Mouse (Mus musculus) embryonic facial prominence, embryonic 14.5 days (tissue): ENCODE results near the gene Gm21943. TPM values are rescaled to one million over a fixed set of nuclear protein-coding genes. Genes with fewer than 3 reads are reported as not detected.
"Not testable (repeated sequence)": the region's sequence is repeated elsewhere in the genome, so short reads cannot be mapped to it uniquely, and the experiment has no call there.

Experiments
- ATAC-seq: fragments of 200-750 bp; cut with Nextera tagmentation; 2 replicates; pipeline ENCODE4 v1.8.0; 2017; ENCODE audit warnings: low read depth, moderate number of reproducible peaks, moderate TSS enrichment
- DNase-seq: peaks from one replicate; pipeline ENCODE4 v3.0.0-alpha.2; 2015; ENCODE audit warnings: low spot score
- H3K27ac ChIP-seq: fragments of 300-500 bp; sonication (generic); replicated peaks from 2 replicates; pipeline ENCODE4 v1.5.1; 2014; ENCODE audit warnings: low read depth, mild to moderate bottlenecking, low read length, moderate library complexity
- H3K27me3 ChIP-seq: fragments of 300-500 bp; sonication (generic); replicated peaks from 2 replicates; pipeline ENCODE4 v1.6.1; 2014; ENCODE audit warnings: low read length; ENCODE audit not compliant: control insufficient read depth, insufficient read depth
- H3K36me3 ChIP-seq: fragments of 300-500 bp; sonication (generic); 2 replicates; pipeline ENCODE4 v1.6.1; 2014; ENCODE audit warnings: low read length, mixed read lengths; ENCODE audit not compliant: control insufficient read depth, insufficient read depth
- H3K4me1 ChIP-seq: fragments of 300-500 bp; sonication (generic); 2 replicates; pipeline ENCODE4 v1.6.1; 2014; ENCODE audit warnings: antibody characterized with exemption, low read length; ENCODE audit not compliant: control insufficient read depth, insufficient read depth
- H3K4me2 ChIP-seq: fragments of 300-500 bp; sonication (generic); 2 replicates; pipeline ENCODE4 v1.6.1; 2014; ENCODE audit warnings: low read depth, mild to moderate bottlenecking, low read length, moderate library complexity, mixed read lengths
- H3K4me3 ChIP-seq: fragments of 300-500 bp; sonication (generic); 2 replicates; pipeline ENCODE4 v1.5.1; 2014; ENCODE audit warnings: low read depth, mild to moderate bottlenecking, low read length
- H3K9ac ChIP-seq: fragments of 300-500 bp; sonication (generic); 2 replicates; pipeline ENCODE4 v1.6.1; 2014; ENCODE audit warnings: low read depth, mild to moderate bottlenecking, low read length, moderate library complexity, mixed read lengths
- H3K9me3 ChIP-seq: fragments of 300-500 bp; sonication (generic); 2 replicates; pipeline ENCODE4 v1.6.1; 2016; ENCODE audit warnings: low read length; ENCODE audit not compliant: control insufficient read depth
- WGBS: fragments of 180-500 bp; shearing (Covaris S2); extraction: QIAGEN DNeasy Blood & Tissue Kit; methylation state at CpG from one replicate; pipeline ENCODE4 v1.1.7; 2014; 5-methylcytosine and 5-hydroxymethylcytosine counted together
- polyA plus RNA-seq: library from polyadenylated mRNA; unstranded; fragments of >200 nt; fragmentation: Nextera tagmentation; extraction: Ambion mirVana; gene quantifications from 2 replicates; pipeline ENCODE4 v1.2.1, GENCODE M21; 2014

Gene Gm21943
- not detected in 2 replicates for polyA plus RNA-seq

DNA sequence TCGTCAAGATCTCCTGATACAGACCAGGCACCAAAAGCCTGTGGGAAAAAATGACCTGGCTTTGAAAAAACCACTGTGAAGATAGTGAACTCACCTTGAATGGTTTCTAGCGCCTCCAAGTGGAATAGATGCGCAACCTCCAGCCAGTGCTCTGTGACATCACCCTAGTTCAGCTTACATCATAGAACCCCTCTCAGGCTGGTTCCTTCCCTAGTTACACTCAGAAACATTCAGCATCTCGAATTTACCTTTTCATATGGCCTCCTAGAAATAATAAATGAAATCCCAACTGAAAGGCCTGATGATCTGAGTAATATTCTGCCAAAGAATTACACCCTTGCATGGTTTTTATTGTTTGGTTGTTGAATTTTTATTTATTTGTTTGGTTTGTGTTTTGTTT, at the start of gene Gm21943:
TSS of gene Gm21943 (minus strand) at position 101 of the 400 bp plus-strand sequence.
- H3K4me1 ChIP-seq, DNase-seq, H3K27ac ChIP-seq, ATAC-seq, H3K9ac ChIP-seq, H3K36me3 ChIP-seq, H3K4me3 ChIP-seq, H3K4me2 ChIP-seq, H3K9me3 ChIP-seq, H3K27me3 ChIP-seq: not testable (repeated sequence)
- no CpG with 5 or more reads among the region's 4 CpGs for WGBS

Other genes with a start within 250 kb of the Gm21943 start
- gene Gm28961, start 172.0 kb upstream of the Gm21943 start, polyA plus RNA-seq = not detected in 2 replicates